Mouse (Mus musculus) hindbrain, embryonic 11.5 days (tissue): Measurements from ENCODE around the gene Tulp2. TPM values are rescaled to one million over a fixed set of nuclear protein-coding genes. Genes with fewer than 3 reads are reported as not detected.

Experiments used
- ATAC-seq: fragments of 200-750 bp; cut with Nextera tagmentation; 2 replicates; pipeline ENCODE4 v1.8.0; 2017; ENCODE audit warnings: mild to moderate bottlenecking, moderate TSS enrichment, moderate library complexity; ENCODE audit not compliant: low FRiP score
- DNase-seq: peaks from one replicate; pipeline ENCODE4 v3.0.0-alpha.2; 2015; ENCODE audit warnings: low spot score
- H3K27ac ChIP-seq: fragments of 300-500 bp; sonication (generic); 2 replicates; pipeline ENCODE4 v1.5.1; 2014; ENCODE audit warnings: mild to moderate bottlenecking, low read depth, low read length
- H3K27me3 ChIP-seq: fragments of 300-500 bp; sonication (generic); 2 replicates; pipeline ENCODE4 v1.6.1; 2014; ENCODE audit warnings: mild to moderate bottlenecking, low read length, moderate library complexity, mixed read lengths; ENCODE audit not compliant: control insufficient read depth, insufficient read depth
- H3K36me3 ChIP-seq: fragments of 300-500 bp; sonication (generic); 2 replicates; pipeline ENCODE4 v1.6.1; 2014; ENCODE audit warnings: mild to moderate bottlenecking, low read length, moderate library complexity, mixed read lengths; ENCODE audit not compliant: control insufficient read depth, insufficient read depth
- H3K4me1 ChIP-seq: fragments of 300-500 bp; sonication (generic); replicated peaks from 2 replicates; pipeline ENCODE4 v1.6.1; 2014; ENCODE audit warnings: low read length, mixed read lengths; ENCODE audit not compliant: control insufficient read depth, insufficient read depth
- H3K4me2 ChIP-seq: fragments of 300-500 bp; sonication (generic); replicated peaks from 2 replicates; pipeline ENCODE4 v1.6.1; 2014; ENCODE audit warnings: mild to moderate bottlenecking, low read depth, low read length
- H3K4me3 ChIP-seq: fragments of 300-500 bp; sonication (generic); 2 replicates; pipeline ENCODE4 v1.5.1; 2014; ENCODE audit warnings: low read depth, low read length
- H3K9ac ChIP-seq: fragments of 300-500 bp; sonication (generic); 2 replicates; pipeline ENCODE4 v1.6.1; 2014; ENCODE audit warnings: low read depth, low read length
- H3K9me3 ChIP-seq: fragments of 300-500 bp; sonication (generic); 2 replicates; pipeline ENCODE4 v1.6.1; 2016; ENCODE audit warnings: low read length; ENCODE audit not compliant: control insufficient read depth
- WGBS: fragments of 180-500 bp; shearing (Covaris S2); extraction: QIAGEN DNeasy Blood & Tissue Kit; methylation state at CpG from one replicate; pipeline ENCODE4 v1.1.7; 2014; 5-methylcytosine and 5-hydroxymethylcytosine counted together
- polyA plus RNA-seq: library from polyadenylated mRNA; unstranded; fragments of >200 nt; fragmentation: Nextera tagmentation; extraction: Ambion mirVana; gene quantifications from 2 replicates; pipeline ENCODE4 v1.2.1, GENCODE M21; 2014

The Tulp2 gene
- polyA plus RNA-seq, 1 experiment from 2014 or later, result 0.40 TPM

- ATAC-seq (no peak), DNase-seq (no peak)
These were observed 57.4 kb downstream of the Tulp2 start for GRCm38 (mm10) chr7:45539095-45539494.

DNA sequence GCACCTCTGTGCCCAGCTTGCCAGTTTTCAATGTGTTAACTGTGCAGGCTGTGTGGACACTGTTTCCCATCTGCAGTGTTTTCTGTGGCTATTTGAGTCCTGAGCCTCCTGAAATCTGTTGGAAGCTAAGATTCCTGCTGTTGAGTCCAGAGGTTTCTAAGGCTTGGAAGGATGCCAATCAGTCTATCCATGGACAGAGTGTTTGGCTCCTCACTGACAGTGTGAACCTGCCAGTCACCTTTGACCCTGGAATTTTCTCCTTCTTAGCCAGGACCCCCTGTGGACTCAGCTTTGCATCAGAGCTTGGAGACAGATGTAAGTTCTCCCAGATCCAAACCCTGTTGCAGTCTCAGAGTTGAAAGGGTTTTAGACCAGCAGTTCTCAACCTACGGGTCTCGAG, 58.5 kb downstream of the Tulp2 start:
- Histone ChIP-seq H3K36me3 (no peaks in the 10 kb centered on the region), H3K4me2 (no peak overlapping the region), H3K27ac (no peak overlapping the region), H3K9ac (no peak overlapping the region), H3K4me1 (0 out of 2 replicates have a peak, but pooled peaks cover 4% of the 10 kb centered on the region), H3K4me3 (no peak overlapping the region), H3K27me3 (no peaks in the 10 kb centered on the region), H3K9me3 (no peaks in the 10 kb centered on the region)
- DNase-seq, result no peak
- ATAC-seq, result no peak
- 63% methylated on average over 2 of the region's 2 CpGs for WGBS

More at GRCm38 (mm10) chr7:45539095-45539494, 57.4 kb downstream of the Tulp2 start:
- 77% methylated on average over 3 of the region's 3 CpGs for WGBS
- Histone ChIP-seq H3K27ac (no peak overlapping the region), H3K4me3 (no peak overlapping the region), H3K27me3 (no peaks in the 10 kb centered on the region), H3K36me3 (no peaks in the 10 kb centered on the region), H3K9me3 (no peaks in the 10 kb centered on the region), H3K9ac (no peak overlapping the region), H3K4me1 (0 out of 2 replicates have a peak, but pooled peaks cover 4% of the 10 kb centered on the region), H3K4me2 (no peak overlapping the region)

DNA sequence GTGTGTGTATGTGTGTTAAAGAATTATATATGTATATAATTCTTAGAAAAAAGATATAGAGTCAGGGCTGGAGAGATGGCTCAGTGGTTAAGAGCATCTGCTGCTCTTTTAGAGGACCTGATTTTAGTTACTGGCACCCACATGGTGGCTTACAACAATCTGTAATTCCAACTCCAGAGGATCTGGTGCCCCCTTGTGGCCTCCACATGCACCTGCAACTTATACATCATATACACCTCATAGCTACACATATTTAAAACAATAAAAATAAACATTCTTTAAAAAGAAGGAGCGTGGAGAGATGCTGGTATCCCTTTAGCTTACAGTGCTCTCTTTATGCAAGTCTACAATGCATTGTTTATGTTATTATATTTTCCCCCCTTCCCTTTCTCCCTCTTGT, 62.8 kb downstream of the Tulp2 start:
- ATAC-seq (no peak), DNase-seq (no peak)
- Histone ChIP-seq H3K36me3 (no peaks in the 10 kb centered on the region), H3K27me3 (no peaks in the 10 kb centered on the region), H3K27ac (no peak overlapping the region), H3K4me3 (no peak overlapping the region), H3K4me2 (no peak overlapping the region), H3K4me1 (no peaks in the 10 kb centered on the region), H3K9me3 (no peaks in the 10 kb centered on the region), H3K9ac (no peak overlapping the region)
- WGBS, result 87% methylated on average over 1 of the region's 1 CpGs

- ATAC-seq (no peak), DNase-seq (no peak)
- Histone ChIP-seq H3K4me2 (no peak overlapping the region), H3K4me3 (no peak overlapping the region), H3K27me3 (no peaks in the 10 kb centered on the region), H3K4me1 (no peaks in the 10 kb centered on the region), H3K9ac (no peak overlapping the region), H3K36me3 (no peaks in the 10 kb centered on the region), H3K27ac (no peak overlapping the region), H3K9me3 (no peaks in the 10 kb centered on the region)
- 86% methylated on average over 16 of the region's 16 CpGs for WGBS
These were observed 68.2 kb downstream of the Tulp2 start for GRCm38 (mm10) chr7:45549641-45550436.

GRCm38 (mm10) chr7:45550821-45551511, 69.3 kb downstream of the Tulp2 start:
- ATAC-seq (no peak), DNase-seq (no peak)
- no peak overlapping the region for H3K27ac ChIP-seq
- 79% methylated on average over 11 of the region's 11 CpGs for WGBS
- no peaks in the 10 kb centered on the region for H3K27me3 ChIP-seq
- H3K4me1 ChIP-seq, result no peaks in the 10 kb centered on the region
- no peaks in the 10 kb centered on the region for H3K36me3 ChIP-seq
- no peak overlapping the region for H3K9ac ChIP-seq
- H3K9me3 ChIP-seq, result no peaks in the 10 kb centered on the region
- H3K4me3 ChIP-seq, result no peak overlapping the region
- no peak overlapping the region for H3K4me2 ChIP-seq

DNA sequence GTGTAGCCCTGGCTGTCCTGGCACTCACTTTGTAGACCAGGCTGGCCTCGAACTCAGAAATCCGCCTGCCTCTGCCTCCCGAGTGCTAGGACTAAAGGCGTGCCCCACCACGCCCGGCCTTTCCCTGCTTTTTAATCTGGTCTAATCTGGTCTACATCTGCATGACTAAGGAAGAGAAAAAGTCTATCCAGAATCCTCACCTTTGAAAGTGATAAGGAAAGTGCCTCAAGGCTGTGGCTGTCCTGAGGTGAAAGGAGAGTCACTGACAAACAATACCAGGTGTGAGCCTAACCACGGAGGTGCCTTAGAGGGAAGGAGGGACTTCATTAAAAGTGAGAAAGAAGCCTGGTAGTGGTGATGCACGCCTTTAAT, 69.8 kb downstream of the Tulp2 start:
- no peak overlapping the region for H3K9ac ChIP-seq
- no peaks in the 10 kb centered on the region for H3K4me1 ChIP-seq
- H3K4me2 ChIP-seq, result no peak overlapping the region
- no peaks in the 10 kb centered on the region for H3K27me3 ChIP-seq
- H3K36me3 ChIP-seq, result no peaks in the 10 kb centered on the region
- ATAC-seq, result no peak
- DNase-seq, result no peak
- no peak overlapping the region for H3K27ac ChIP-seq
- no peak overlapping the region for H3K4me3 ChIP-seq
- 90% methylated on average over 8 of the region's 8 CpGs for WGBS
- H3K9me3 ChIP-seq, result no peaks in the 10 kb centered on the region

- Histone ChIP-seq H3K4me1 (no peaks in the 10 kb centered on the region), H3K4me3 (no peak overlapping the region), H3K27ac (no peak overlapping the region), H3K27me3 (no peaks in the 10 kb centered on the region), H3K4me2 (no peak overlapping the region), H3K36me3 (no peaks in the 10 kb centered on the region), H3K9ac (no peak overlapping the region), H3K9me3 (no peaks in the 10 kb centered on the region)
- ATAC-seq, result no peak
- WGBS, result 66% methylated on average over 8 of the region's 8 CpGs
- no peak for DNase-seq
These were observed 71.8 kb downstream of the Tulp2 start for GRCm38 (mm10) chr7:45553519-45553918.

DNA sequence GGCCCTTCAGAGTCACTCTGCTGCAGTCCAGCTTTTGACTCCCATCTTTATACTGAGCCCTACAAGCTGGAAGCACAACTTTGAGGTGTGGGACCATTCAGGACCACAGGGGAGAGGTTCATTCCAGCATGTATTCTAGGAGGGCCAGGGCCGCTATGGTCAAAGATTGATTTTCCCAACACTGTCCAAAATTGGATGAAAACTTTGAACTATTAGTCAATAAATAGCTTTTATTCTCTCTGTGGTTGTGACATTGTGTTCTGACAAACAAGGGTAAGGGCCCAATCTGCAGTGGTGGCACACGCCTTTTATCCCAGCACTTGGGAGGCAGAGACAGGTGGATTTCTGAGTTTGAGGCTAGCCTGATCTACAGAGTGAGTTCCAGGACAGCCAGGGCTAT, 72.3 kb downstream of the Tulp2 start:
- Histone ChIP-seq H3K36me3 (no peaks in the 10 kb centered on the region), H3K4me2 (no peak overlapping the region), H3K9me3 (no peaks in the 10 kb centered on the region), H3K27ac (no peak overlapping the region), H3K4me1 (no peaks in the 10 kb centered on the region), H3K4me3 (no peak overlapping the region), H3K27me3 (no peaks in the 10 kb centered on the region), H3K9ac (no peak overlapping the region)
- WGBS, result 87% methylated on average over 2 of the region's 2 CpGs
- ATAC-seq (no peak), DNase-seq (no peak)

DNA sequence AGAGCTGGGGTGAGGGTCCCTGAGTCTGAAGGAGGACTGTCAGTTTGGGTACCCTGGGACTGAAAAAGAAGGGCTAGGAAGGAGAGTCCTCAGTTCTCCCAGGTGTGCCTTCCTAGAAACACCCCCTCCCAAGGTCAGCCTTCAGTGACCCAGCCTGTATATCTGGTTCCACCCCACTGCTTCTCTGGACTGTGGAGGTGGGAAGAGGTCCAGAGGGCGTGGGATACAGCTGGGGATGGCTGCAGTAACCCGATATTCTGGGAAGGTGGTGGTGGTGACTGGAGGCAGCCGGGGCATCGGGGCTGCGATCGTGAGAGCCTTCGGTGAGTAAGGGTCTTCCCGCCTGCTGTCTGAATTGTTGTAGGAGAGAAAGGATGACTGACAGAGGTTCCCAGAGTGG, 73.1 kb downstream of the Tulp2 start, which contains the start of gene Hsd17b14:
Hsd17b14 (plus strand) TSS at position 150 of the 400 bp plus-strand sequence.
- H3K9ac ChIP-seq, result no peak within 1 kb of the TSS
- no peak within 1 kb of the TSS for H3K27ac ChIP-seq
- no peak within 1 kb of the TSS for H3K4me2 ChIP-seq
- H3K27me3 ChIP-seq, result no peaks in the 10 kb centered on the region
- WGBS, result 33% methylated on average over 8 of the region's 8 CpGs
- no peak within 1 kb of the TSS for H3K4me3 ChIP-seq
- no peak for ATAC-seq
- H3K9me3 ChIP-seq, result no peaks in the 10 kb centered on the region
- no peaks in the 10 kb centered on the region for H3K4me1 ChIP-seq
- no peaks in the 10 kb centered on the region for H3K36me3 ChIP-seq
- DNase-seq, result no peak
